Mouse (Mus musculus): ENCODE data around the gene Abi1. TPM values are rescaled to one million over a fixed set of nuclear protein-coding genes. Genes with fewer than 3 reads are reported as not detected.
"Not testable (repeated sequence)": the region's sequence is repeated elsewhere in the genome, so short reads cannot be mapped to it uniquely, and the experiment has no call there.

Abi1 gene
- polyA plus RNA-seq, 1 experiment from 2014 or later, result 36.1 TPM

GRCm38 (mm10) chr2:23023714-23024282 is 16.2 kb downstream of the Abi1 start:
- Histone ChIP-seq H3K4me3 (no peak overlapping the region), H3K27ac (no peak overlapping the region), H3K27me3 (ENCODE audit: poor library complexity, severe bottlenecking) (no peaks in the 10 kb centered on the region), H3K4me1 (peaks cover 18% of the 10 kb centered on the region), H3K9me3 (no peaks in the 10 kb centered on the region), H3K36me3 (replicated peaks) (peaks cover 7% of the 10 kb centered on the region)
- WGBS, result 89% methylated on average over 4 of the region's 4 CpGs
- DNase-seq (ENCODE audit: extremely low spot score, low spot score), result no peak

DNA sequence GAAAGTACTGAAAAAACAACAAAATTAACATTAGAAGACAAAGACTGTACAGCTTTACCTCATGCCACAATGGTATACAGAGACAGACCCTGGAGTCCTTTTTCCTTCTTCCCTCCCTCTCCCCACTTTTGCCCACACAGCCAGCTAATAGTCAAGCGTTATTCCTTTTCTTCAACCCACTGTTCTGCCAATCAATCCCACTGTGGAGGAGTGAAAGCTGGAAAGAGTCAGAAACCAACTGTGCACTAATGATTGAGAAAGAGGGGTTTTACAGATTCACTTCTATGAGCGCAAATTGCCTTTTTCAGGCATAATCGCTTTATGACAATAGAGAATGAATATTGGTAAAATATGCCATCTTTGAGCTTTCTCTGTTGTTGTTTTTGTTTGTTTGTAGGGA is 17.0 kb downstream of the Abi1 start:
- DNase-seq (ENCODE audit: extremely low spot score, low spot score), result no peak
- peaks cover 18% of the 10 kb centered on the region for H3K4me1 ChIP-seq
- no peaks in the 10 kb centered on the region for H3K27me3 ChIP-seq (ENCODE audit: poor library complexity, severe bottlenecking)
- H3K9me3 ChIP-seq, result no peaks in the 10 kb centered on the region
- 83% methylated on average over 3 of the region's 3 CpGs for WGBS
- no peak overlapping the region for H3K4me3 ChIP-seq
- peaks cover 9% of the 10 kb centered on the region for H3K36me3 ChIP-seq (replicated peaks)
- H3K27ac ChIP-seq, result no peak overlapping the region

- peaks cover 9% of the 10 kb centered on the region for H3K36me3 ChIP-seq (replicated peaks)
- 32% methylated on average over 4 of the region's 4 CpGs for WGBS
- DNase-seq (ENCODE audit: extremely low spot score, low spot score), result no peak
Measured at GRCm38 (mm10) chr2:23021721-23022120, 18.3 kb downstream of the Abi1 start.

GRCm38 (mm10) chr2:23021320-23021719 is 18.7 kb downstream of the Abi1 start:
- no peaks in the 10 kb centered on the region for H3K27me3 ChIP-seq (ENCODE audit: poor library complexity, severe bottlenecking)
- no peaks in the 10 kb centered on the region for H3K9me3 ChIP-seq
- no peak for DNase-seq (ENCODE audit: extremely low spot score, low spot score)
- 88% methylated on average over 4 of the region's 4 CpGs for WGBS
- no peak overlapping the region for H3K4me3 ChIP-seq
- peaks cover 9% of the 10 kb centered on the region for H3K36me3 ChIP-seq (replicated peaks)
- peaks cover 18% of the 10 kb centered on the region for H3K4me1 ChIP-seq
- H3K27ac ChIP-seq, result no peak overlapping the region

More at GRCm38 (mm10) chr2:23021721-23022120, 18.3 kb downstream of the Abi1 start:
- H3K9me3 ChIP-seq, result no peaks in the 10 kb centered on the region
- H3K27ac ChIP-seq, result no peak overlapping the region
- peaks cover 18% of the 10 kb centered on the region for H3K4me1 ChIP-seq
- no peaks in the 10 kb centered on the region for H3K27me3 ChIP-seq (ENCODE audit: poor library complexity, severe bottlenecking)
- no peak overlapping the region for H3K4me3 ChIP-seq

GRCm38 (mm10) chr2:23019170-23019569 is 20.9 kb downstream of the Abi1 start:
- Histone ChIP-seq H3K36me3 (replicated peaks) (peaks cover 9% of the 10 kb centered on the region), H3K27me3 (ENCODE audit: poor library complexity, severe bottlenecking) (no peaks in the 10 kb centered on the region), H3K9me3 (no peaks in the 10 kb centered on the region), H3K27ac (no peak overlapping the region), H3K4me3 (no peak overlapping the region), H3K4me1 (peaks cover 23% of the 10 kb centered on the region)
- WGBS, result 94% methylated on average over 2 of the region's 2 CpGs
- no peak for DNase-seq (ENCODE audit: extremely low spot score, low spot score)

DNA sequence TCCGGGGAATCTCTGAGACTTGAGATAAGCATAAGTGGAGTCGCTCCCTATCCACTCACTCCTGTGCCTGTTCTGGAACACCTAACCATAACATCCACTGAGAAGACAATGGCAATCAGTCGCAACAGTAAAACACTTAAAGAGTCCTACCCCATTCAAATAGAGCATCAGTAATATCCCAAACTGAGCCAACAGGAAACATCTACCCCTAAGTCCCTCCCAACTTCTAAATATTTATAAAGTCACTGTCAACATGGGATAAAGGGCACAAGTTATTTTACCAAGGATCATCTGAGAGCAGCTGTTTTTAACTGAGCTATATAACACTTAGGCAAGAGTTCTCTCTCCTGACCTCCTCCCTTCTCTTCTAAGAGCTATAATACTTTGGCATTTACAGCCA is 23.9 kb downstream of the Abi1 start:
- 84% methylated on average over 3 of the region's 3 CpGs for WGBS
- peaks cover 5% of the 10 kb centered on the region; the same call in 1 of the 2 replicates for H3K4me1 ChIP-seq
- H3K27me3 ChIP-seq (ENCODE audit: poor library complexity, severe bottlenecking), result no peaks in the 10 kb centered on the region
- H3K27ac ChIP-seq, result no peak overlapping the region
- peaks cover 9% of the 10 kb centered on the region for H3K36me3 ChIP-seq (replicated peaks)
- no peak overlapping the region for H3K4me3 ChIP-seq
- no peaks in the 10 kb centered on the region for H3K9me3 ChIP-seq
- no peak for DNase-seq (ENCODE audit: extremely low spot score, low spot score)

DNA sequence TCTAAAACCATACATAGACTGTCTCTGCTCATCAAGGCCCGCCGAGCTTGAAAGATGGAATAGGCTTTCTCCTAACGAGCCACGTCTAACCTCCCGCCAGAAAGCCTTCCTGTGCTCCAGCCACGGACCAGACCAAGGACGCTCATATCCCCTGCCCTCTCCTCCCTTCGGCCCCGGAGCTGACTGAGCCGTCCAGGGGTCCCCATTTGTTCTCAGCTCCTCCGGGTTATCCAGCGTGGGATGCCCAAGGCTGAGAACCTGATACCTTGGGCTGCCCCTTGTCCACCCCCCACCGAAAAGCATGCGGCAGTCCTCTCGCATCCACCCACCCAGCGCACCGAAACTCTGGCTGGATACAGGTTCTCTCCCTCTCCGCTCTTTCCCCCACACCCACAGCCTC is 24.7 kb downstream of the Abi1 start:
- no peak overlapping the region for H3K4me3 ChIP-seq

DNA sequence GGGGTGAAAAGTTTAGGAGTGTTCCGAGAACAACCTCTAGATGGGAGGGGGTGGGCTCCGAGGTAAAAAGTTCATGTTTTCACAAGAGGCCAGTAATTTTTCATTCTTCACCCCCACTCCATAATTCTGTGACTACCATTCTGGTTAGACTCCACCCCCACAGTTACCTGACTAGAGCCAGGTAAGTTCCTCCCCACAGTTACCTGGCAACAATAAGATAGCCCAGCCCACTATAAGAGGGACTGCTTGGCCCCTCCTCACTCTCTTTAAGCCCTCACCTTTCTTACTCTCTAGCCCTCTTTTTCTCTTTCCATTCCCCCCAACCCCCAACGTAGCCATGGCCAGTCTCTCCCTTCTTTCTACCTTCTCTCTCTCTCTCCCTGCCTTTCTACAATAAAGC is 25.1 kb downstream of the Abi1 start:
- not testable (repeated sequence) for H3K4me1 ChIP-seq; H3K36me3 ChIP-seq (replicated peaks); H3K27me3 ChIP-seq (ENCODE audit: poor library complexity, severe bottlenecking); H3K9me3 ChIP-seq; H3K4me3 ChIP-seq; H3K27ac ChIP-seq; DNase-seq (ENCODE audit: extremely low spot score, low spot score)
- 69% methylated on average over 3 of the region's 3 CpGs for WGBS

More for the DNA sequence above, 24.7 kb downstream of the Abi1 start:
- H3K27me3 ChIP-seq (ENCODE audit: poor library complexity, severe bottlenecking), result no peaks in the 10 kb centered on the region
- peaks cover 5% of the 10 kb centered on the region; the same call in 1 of the 2 replicates for H3K4me1 ChIP-seq
- 45% methylated on average over 18 of the region's 18 CpGs for WGBS
- no peak for DNase-seq (ENCODE audit: extremely low spot score, low spot score)
- no peak overlapping the region for H3K27ac ChIP-seq
- H3K36me3 ChIP-seq (replicated peaks), result peaks cover 9% of the 10 kb centered on the region
- H3K9me3 ChIP-seq, result no peaks in the 10 kb centered on the region

DNA sequence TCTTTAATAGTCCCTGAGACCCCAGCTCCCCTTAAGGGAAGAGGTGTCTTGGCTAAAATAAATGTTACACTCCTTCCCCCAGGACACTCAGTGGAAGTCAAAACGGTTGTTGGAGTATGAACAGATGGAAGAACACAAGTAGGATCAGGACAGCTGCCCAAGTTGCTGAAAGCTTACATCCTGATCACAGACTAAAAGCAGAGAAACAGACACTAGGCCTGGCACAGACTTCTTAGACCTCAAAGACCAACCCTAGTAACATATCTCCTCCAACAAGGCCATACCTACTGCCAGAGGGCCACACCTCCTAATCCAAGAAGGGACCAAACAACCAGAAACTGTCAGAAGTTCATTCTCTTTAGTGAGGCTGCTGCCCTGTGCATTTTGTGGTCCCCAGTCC is 31.8 kb downstream of the Abi1 start:
- Histone ChIP-seq H3K27ac (no peak overlapping the region), H3K27me3 (ENCODE audit: poor library complexity, severe bottlenecking) (no peaks in the 10 kb centered on the region), H3K36me3 (replicated peaks) (peaks cover 20% of the 10 kb centered on the region), H3K4me3 (no peak overlapping the region), H3K9me3 (no peaks in the 10 kb centered on the region), H3K4me1 (no peaks in the 10 kb centered on the region)
- 93% methylated on average over 1 of the region's 1 CpGs for WGBS
- no peak for DNase-seq (ENCODE audit: extremely low spot score, low spot score)

- H3K4me3 ChIP-seq, result no peak overlapping the region
- no peaks in the 10 kb centered on the region for H3K4me1 ChIP-seq
- no peaks in the 10 kb centered on the region for H3K27me3 ChIP-seq (ENCODE audit: poor library complexity, severe bottlenecking)
- peaks cover 20% of the 10 kb centered on the region for H3K36me3 ChIP-seq (replicated peaks)
- no peak overlapping the region for H3K27ac ChIP-seq
- WGBS, result 89% methylated on average over 7 of the region's 7 CpGs
- DNase-seq (ENCODE audit: extremely low spot score, low spot score), result no peak
- H3K9me3 ChIP-seq, result no peaks in the 10 kb centered on the region
Measured at GRCm38 (mm10) chr2:23007577-23007976, 32.5 kb downstream of the Abi1 start.

GRCm38 (mm10) chr2:23007149-23007548 is 32.9 kb downstream of the Abi1 start:
- WGBS, result 84% methylated on average over 2 of the region's 2 CpGs
- no peak overlapping the region for H3K27ac ChIP-seq
- peaks cover 20% of the 10 kb centered on the region for H3K36me3 ChIP-seq (replicated peaks)
- no peak overlapping the region for H3K4me3 ChIP-seq
- H3K9me3 ChIP-seq, result no peaks in the 10 kb centered on the region; the same call in 1 of the 2 replicates
- H3K27me3 ChIP-seq (ENCODE audit: poor library complexity, severe bottlenecking), result no peaks in the 10 kb centered on the region
- H3K4me1 ChIP-seq, result no peaks in the 10 kb centered on the region
- no peak for DNase-seq (ENCODE audit: extremely low spot score, low spot score)

- H3K4me1 ChIP-seq, result no peaks in the 10 kb centered on the region
- 72% methylated on average over 6 of the region's 6 CpGs for WGBS
- H3K27me3 ChIP-seq (ENCODE audit: poor library complexity, severe bottlenecking), result no peaks in the 10 kb centered on the region
- no peak for DNase-seq (ENCODE audit: extremely low spot score, low spot score)
- H3K36me3 ChIP-seq (replicated peaks), result peaks cover 20% of the 10 kb centered on the region
- H3K9me3 ChIP-seq, result no peaks in the 10 kb centered on the region; the same call in 1 of the 2 replicates
- H3K4me3 ChIP-seq, result no peak overlapping the region
- H3K27ac ChIP-seq, result no peak overlapping the region
Measured at GRCm38 (mm10) chr2:23006219-23006618, 33.8 kb downstream of the Abi1 start.

DNA sequence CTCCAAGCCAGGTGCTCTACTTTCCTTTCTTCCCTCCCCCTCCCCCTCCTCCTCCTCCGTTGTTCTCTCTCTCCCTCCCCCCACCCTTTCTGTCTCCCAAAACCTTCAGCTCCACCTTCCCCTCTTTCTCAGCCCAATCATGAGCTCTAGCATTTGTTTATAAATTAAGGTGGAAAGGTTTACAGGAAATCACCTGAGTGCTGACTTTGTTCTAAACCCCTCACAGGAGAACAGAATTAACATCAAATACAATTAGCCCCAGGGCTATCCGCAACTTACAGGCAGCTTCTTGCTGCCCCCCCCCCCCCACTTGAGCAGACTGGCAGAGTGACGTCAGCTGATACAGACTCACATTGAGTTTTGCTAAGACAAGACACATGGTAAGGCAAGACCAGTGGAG is 37.4 kb downstream of the Abi1 start:
- Histone ChIP-seq H3K9me3 (no peaks in the 10 kb centered on the region; the same call in 1 of the 2 replicates), H3K27ac (no peak overlapping the region), H3K4me1 (no peaks in the 10 kb centered on the region), H3K27me3 (ENCODE audit: poor library complexity, severe bottlenecking) (no peaks in the 10 kb centered on the region), H3K4me3 (no peak overlapping the region), H3K36me3 (replicated peaks) (peaks cover 3% of the 10 kb centered on the region)
- 48% methylated on average over 3 of the region's 3 CpGs for WGBS
- no peak for DNase-seq (ENCODE audit: extremely low spot score, low spot score)

DNA sequence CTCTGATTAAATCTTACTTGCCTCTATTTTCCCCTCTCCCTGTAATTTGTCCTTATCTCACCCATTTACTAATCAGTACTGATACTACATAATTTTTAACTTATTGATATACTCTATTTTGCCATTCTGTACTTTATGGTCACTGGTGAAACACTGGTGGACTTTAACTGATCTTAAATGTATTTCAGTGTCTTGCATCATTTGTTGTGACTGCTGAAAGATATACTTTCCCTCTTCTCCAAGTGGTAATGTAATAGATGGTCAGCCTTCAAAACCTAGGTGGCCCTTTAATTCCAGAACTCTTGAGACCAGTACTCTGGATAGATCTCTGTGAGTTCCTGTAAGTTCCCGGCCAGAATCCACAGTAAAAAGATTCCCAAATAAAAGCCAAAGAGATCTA is 40.4 kb downstream of the Abi1 start:
- no peaks in the 10 kb centered on the region; the same call in 1 of the 2 replicates for H3K9me3 ChIP-seq
- no peak for DNase-seq (ENCODE audit: extremely low spot score, low spot score)
- no peaks in the 10 kb centered on the region for H3K27me3 ChIP-seq (ENCODE audit: poor library complexity, severe bottlenecking)
- no peak overlapping the region for H3K27ac ChIP-seq
- no peaks in the 10 kb centered on the region for H3K36me3 ChIP-seq (replicated peaks)
- H3K4me1 ChIP-seq, result no peaks in the 10 kb centered on the region
- H3K4me3 ChIP-seq, result no peak overlapping the region
- 80% methylated on average over 1 of the region's 1 CpGs for WGBS

Data from forebrain, embryonic 10.5 days (tissue).